ENCODE assay signal across 26 mouse cellular contexts in genomic region chr8:10479059-10479458, GRCm38 (mm10).
"Had no signal": no experiment of that assay in that cellular context is flagged by ENCODE, and none has a peak within 500 bp of the region (broad histone marks: within the 10 kb centered on the region; RNA-seq: fewer than 3 reads in every experiment).

No protein-coding gene starts in this region.

- H3K9ac ChIP-seq: heart, embryonic 12.5 days; hindbrain, embryonic 12.5 days; hindbrain, embryonic 14.5 days; intestine, embryonic 15.5 days; limb, embryonic 12.5 days had no signal

- DNase-seq: gastrocnemius, adult 2 months; gastrocnemius, postnatal 10 days; gastrocnemius, postnatal 25 days; heart, adult 18-20 months; heart, postnatal 10 days; heart, postnatal 4 days; kidney, adult 18-20 months; kidney, adult 8-10 months; kidney, postnatal 10 days; kidney, postnatal 25 days; kidney, postnatal 4 days; liver had no signal

- H3K27me3 ChIP-seq: heart, embryonic 12.5 days; hindbrain, embryonic 12.5 days; intestine, embryonic 15.5 days; limb, embryonic 12.5 days had no signal

- H3K4me2 ChIP-seq: heart, embryonic 12.5 days; hindbrain, embryonic 12.5 days; hindbrain, embryonic 14.5 days; intestine, embryonic 15.5 days; limb, embryonic 12.5 days; liver, embryonic 11.5 days had no signal

- H3K9me3 ChIP-seq: heart, embryonic 10.5 days; heart, embryonic 12.5 days; hindbrain, embryonic 10.5 days; hindbrain, embryonic 12.5 days; intestine, embryonic 15.5 days; limb, embryonic 10.5 days; limb, embryonic 12.5 days had no signal

- H3K27ac ChIP-seq: gastrocnemius, adult 2 months; heart, embryonic 10.5 days; hindbrain, embryonic 10.5 days; hindbrain, embryonic 12.5 days; hindbrain, embryonic 14.5 days; intestine, embryonic 15.5 days; layer of hippocampus, adult 2 months; left cerebral cortex, adult 2 months; limb, embryonic 10.5 days; limb, embryonic 12.5 days had no signal

- H3K4me1 ChIP-seq: heart, embryonic 10.5 days; heart, embryonic 12.5 days; hindbrain, embryonic 10.5 days; hindbrain, embryonic 12.5 days; intestine, embryonic 15.5 days; limb, embryonic 10.5 days; limb, embryonic 12.5 days had no signal

- H3K4me3 ChIP-seq: gastrocnemius, adult 2 months; heart, embryonic 10.5 days; heart, embryonic 12.5 days; hindbrain, embryonic 10.5 days; hindbrain, embryonic 12.5 days; intestine, embryonic 15.5 days; layer of hippocampus, adult 2 months; left cerebral cortex, adult 2 months; limb, embryonic 10.5 days; limb, embryonic 12.5 days had no signal

- H3K36me3 ChIP-seq: heart, embryonic 10.5 days; heart, embryonic 12.5 days; hindbrain, embryonic 10.5 days; hindbrain, embryonic 12.5 days; intestine, embryonic 15.5 days; limb, embryonic 10.5 days; limb, embryonic 12.5 days had no signal

- ATAC-seq: hindbrain, embryonic 16.5 days; inflammation-experienced regulatory T-cells, adult 6 months; intestine, embryonic 15.5 days; intestine, postnatal 0 days had no signal
